Mouse (Mus musculus) midbrain, embryonic 14.5 days (tissue): Measurements from ENCODE around the gene Nars2. TPM values are rescaled to one million over a fixed set of nuclear protein-coding genes. Genes with fewer than 3 reads are reported as not detected.

Source experiments
- ATAC-seq: fragments of 200-750 bp; cut with Nextera tagmentation; 2 replicates; pipeline ENCODE4 v1.8.0; 2017; ENCODE audit warnings: moderate number of reproducible peaks, moderate library complexity; ENCODE audit not compliant: low FRiP score, low TSS enrichment
- DNase-seq: peaks from one replicate; pipeline ENCODE4 v3.0.0-alpha.2; 2015
- H3K27ac ChIP-seq: fragments of 300-500 bp; sonication (generic); replicated peaks from 2 replicates; pipeline ENCODE4 v1.5.1; 2014; ENCODE audit warnings: mild to moderate bottlenecking, low read depth, low read length, moderate library complexity
- H3K27me3 ChIP-seq: fragments of 300-500 bp; sonication (generic); 2 replicates; pipeline ENCODE4 v1.6.1; 2014; ENCODE audit warnings: low read length, control low read depth, mixed read lengths; ENCODE audit not compliant: control insufficient read depth, insufficient read depth
- H3K36me3 ChIP-seq: fragments of 300-500 bp; sonication (generic); 2 replicates; pipeline ENCODE4 v1.6.1; 2014; ENCODE audit warnings: low read length, control low read depth; ENCODE audit not compliant: control insufficient read depth, insufficient read depth
- H3K4me1 ChIP-seq: fragments of 300-500 bp; sonication (generic); 2 replicates; pipeline ENCODE4 v1.6.1; 2014; ENCODE audit warnings: mild to moderate bottlenecking, antibody characterized with exemption, low read length, control low read depth; ENCODE audit not compliant: control insufficient read depth, insufficient read depth
- H3K4me2 ChIP-seq: fragments of 300-500 bp; sonication (generic); 2 replicates; pipeline ENCODE4 v1.6.1; 2014; ENCODE audit warnings: mild to moderate bottlenecking, low read length, moderate library complexity
- H3K4me3 ChIP-seq: fragments of 300-500 bp; sonication (generic); replicated peaks from 2 replicates; pipeline ENCODE4 v1.5.1; 2014; ENCODE audit warnings: low read depth, low read length
- H3K9ac ChIP-seq: fragments of 300-500 bp; sonication (generic); replicated peaks from 2 replicates; pipeline ENCODE4 v1.6.1; 2014; ENCODE audit warnings: mild to moderate bottlenecking, low read length, moderate library complexity
- H3K9me3 ChIP-seq: fragments of 300-500 bp; sonication (generic); 2 replicates; pipeline ENCODE4 v1.6.1; 2016; ENCODE audit warnings: low read length, control low read depth, mixed read lengths; ENCODE audit not compliant: control insufficient read depth
- WGBS: fragments of 180-500 bp; shearing (Covaris S2); extraction: QIAGEN DNeasy Blood & Tissue Kit; methylation state at CpG from one replicate; pipeline ENCODE4 v1.1.7; 2014; 5-methylcytosine and 5-hydroxymethylcytosine counted together
- polyA plus RNA-seq: library from polyadenylated mRNA; unstranded; fragments of >200 nt; fragmentation: Nextera tagmentation; extraction: Ambion mirVana; gene quantifications from 2 replicates; pipeline ENCODE4 v1.2.1, GENCODE M21; 2014

Gene Nars2
- polyA plus RNA-seq: 16.5 and 18.6 TPM in 2 replicates

- ATAC-seq: peak; percentile 99
- peak; percentile 97 for DNase-seq
- H3K27me3 ChIP-seq: no peaks in the 10 kb centered on the region
Observed at GRCm38 (mm10) chr7:96951281-96952051, at the start of gene Nars2. Gene Nars2, plus strand, starts transcription at chr7:96951505.

GRCm38 (mm10) chr7:96902183-96902582 lies 49.1 kb upstream of the Nars2 start:
- WGBS: 54% methylated on average over 5 of the region's 5 CpGs
- no peak for ATAC-seq

More at GRCm38 (mm10) chr7:96951281-96952051, at the start of gene Nars2:
- peak within 1 kb of the TSS; percentile 81 for H3K27ac ChIP-seq
- peak within 1 kb of the TSS; percentile 70 for H3K4me2 ChIP-seq
- H3K4me3 ChIP-seq: peak within 1 kb of the TSS; percentile 80
- H3K9me3 ChIP-seq: no peaks in the 10 kb centered on the region
- WGBS: under 1% methylated on average over 62 of the region's 62 CpGs
- H3K4me1 ChIP-seq: peaks cover 8% of the 10 kb centered on the region
- H3K36me3 ChIP-seq: no peaks in the 10 kb centered on the region
- H3K9ac ChIP-seq: peak within 1 kb of the TSS; percentile 74

DNA sequence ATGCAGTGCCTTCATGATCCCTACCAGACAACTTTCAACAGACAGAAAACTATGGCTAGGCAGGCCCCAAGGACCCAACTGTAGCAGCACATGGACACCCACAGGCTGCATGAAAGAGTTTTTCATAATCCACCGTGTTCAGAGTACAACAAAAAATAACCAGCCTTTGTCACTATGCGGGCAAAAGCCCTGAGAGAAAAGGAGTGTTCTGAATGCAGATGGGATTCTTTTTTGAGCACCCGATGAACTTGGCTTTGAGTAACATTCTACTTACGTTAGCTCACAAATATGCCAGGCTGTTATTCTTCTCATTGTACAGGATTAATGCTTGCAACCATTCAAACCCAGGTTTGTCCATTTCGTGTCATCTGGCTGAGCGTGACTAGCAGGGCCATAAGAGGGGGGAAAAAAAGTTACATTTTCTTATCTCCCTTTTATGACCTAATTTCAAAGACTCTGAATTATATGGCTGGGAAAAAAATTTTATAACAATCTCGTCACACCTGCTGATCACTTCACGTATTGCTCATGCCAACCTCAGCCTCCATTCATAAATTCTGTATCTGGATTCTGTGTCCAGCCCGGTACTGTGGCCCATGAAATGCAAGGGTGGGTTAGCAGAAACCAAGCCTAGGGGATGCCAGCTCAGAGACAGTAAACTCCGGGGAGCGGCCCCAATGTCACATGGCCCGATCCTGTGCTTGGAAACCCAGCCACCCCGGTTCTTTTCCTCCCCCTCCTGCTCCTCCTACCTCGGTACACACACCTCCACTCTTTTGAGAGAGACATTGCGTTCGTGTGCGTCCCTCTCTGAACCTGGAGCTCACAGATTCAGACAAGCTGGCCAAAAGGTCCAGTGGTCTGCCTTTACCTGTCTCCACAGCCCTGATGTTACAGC lies 48.0 kb upstream of the Nars2 start:
- Histone ChIP-seq H3K36me3 (peaks cover 7% of the 10 kb centered on the region), H3K4me3 (no peak overlapping the region), H3K4me1 (peaks cover 44% of the 10 kb centered on the region), H3K4me2 (no peak overlapping the region), H3K27me3 (peaks cover 3% of the 10 kb centered on the region; the same call in 1 of the 2 replicates), H3K9ac (no peak overlapping the region), H3K9me3 (no peaks in the 10 kb centered on the region), H3K27ac (0 out of 2 replicates have a peak overlapping the region, but pooled peaks have one; percentile 15)
- DNase-seq (no peak), ATAC-seq (no peak)
- 64% methylated on average over 17 of the region's 17 CpGs for WGBS

More at GRCm38 (mm10) chr7:96902183-96902582, 49.1 kb upstream of the Nars2 start:
- Histone ChIP-seq H3K27ac (no peak overlapping the region), H3K9ac (no peak overlapping the region), H3K36me3 (peaks cover 7% of the 10 kb centered on the region), H3K4me1 (peaks cover 46% of the 10 kb centered on the region), H3K4me3 (no peak overlapping the region), H3K27me3 (peaks cover 3% of the 10 kb centered on the region; the same call in 1 of the 2 replicates), H3K4me2 (no peak overlapping the region), H3K9me3 (no peaks in the 10 kb centered on the region)
- peak; percentile 65 for DNase-seq

DNA sequence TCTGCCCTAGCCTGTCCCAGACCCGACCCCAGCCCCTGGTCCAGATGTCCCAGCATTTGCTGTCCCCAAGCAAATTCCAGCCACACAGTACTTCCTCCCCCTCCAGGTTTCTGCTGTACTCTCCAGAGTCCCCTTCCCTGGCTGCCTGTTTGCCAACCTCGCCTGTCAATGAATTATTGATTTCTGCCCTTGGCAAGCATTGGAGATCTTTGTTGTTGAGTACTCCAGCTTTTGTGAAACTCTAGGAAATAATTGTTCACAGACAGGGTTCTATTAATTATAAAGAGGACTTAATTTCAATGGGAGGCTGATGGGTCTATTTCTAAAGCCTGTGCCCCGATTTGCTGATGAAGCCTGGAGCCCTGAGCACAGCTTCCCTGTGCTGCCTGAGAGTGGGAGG lies 46.9 kb upstream of the Nars2 start:
- Histone ChIP-seq H3K4me3 (no peak overlapping the region), H3K27me3 (peaks cover 3% of the 10 kb centered on the region; the same call in 1 of the 2 replicates), H3K9me3 (no peaks in the 10 kb centered on the region), H3K4me2 (no peak overlapping the region), H3K36me3 (peaks cover 7% of the 10 kb centered on the region), H3K9ac (no peak overlapping the region), H3K4me1 (peaks cover 34% of the 10 kb centered on the region), H3K27ac (no peak overlapping the region)
- DNase-seq (peak; percentile 55), ATAC-seq (no peak)
- WGBS: 49% methylated on average over 3 of the region's 3 CpGs

- Histone ChIP-seq H3K4me1 (peaks cover 31% of the 10 kb centered on the region), H3K9ac (no peak overlapping the region), H3K4me3 (no peak overlapping the region), H3K9me3 (no peaks in the 10 kb centered on the region), H3K36me3 (peaks cover 4% of the 10 kb centered on the region), H3K27me3 (peaks cover 3% of the 10 kb centered on the region; the same call in 1 of the 2 replicates), H3K27ac (no peak overlapping the region), H3K4me2 (no peak overlapping the region)
- DNase-seq (no peak), ATAC-seq (no peak)
- WGBS: 82% methylated on average over 1 of the region's 1 CpGs
Observed at GRCm38 (mm10) chr7:96904936-96905335, 46.4 kb upstream of the Nars2 start.

DNA sequence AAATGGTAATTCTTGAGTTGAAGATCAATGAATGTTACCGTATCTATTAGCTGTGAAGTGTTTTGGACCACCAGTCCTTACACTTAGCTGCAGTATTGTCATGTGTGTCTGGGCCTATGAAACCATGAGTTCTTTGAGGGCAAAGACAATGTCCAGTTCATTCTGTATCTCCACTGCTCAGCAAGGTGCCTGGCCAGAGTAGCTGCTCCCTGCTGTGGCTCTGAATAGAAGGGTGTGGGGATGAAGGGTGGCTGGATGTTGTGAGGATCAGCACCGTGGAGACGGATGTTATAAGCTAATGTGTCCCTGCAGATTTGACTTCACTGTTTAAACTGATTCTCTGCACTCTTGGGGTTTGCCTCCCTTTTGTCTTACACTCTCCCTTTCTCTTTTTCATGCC lies 45.9 kb upstream of the Nars2 start:
- H3K4me3 ChIP-seq: no peak overlapping the region
- no peak overlapping the region for H3K4me2 ChIP-seq
- peaks cover 3% of the 10 kb centered on the region; the same call in 1 of the 2 replicates for H3K27me3 ChIP-seq
- no peak overlapping the region for H3K27ac ChIP-seq
- H3K9me3 ChIP-seq: no peaks in the 10 kb centered on the region
- peaks cover 31% of the 10 kb centered on the region for H3K4me1 ChIP-seq
- H3K36me3 ChIP-seq: peaks cover 4% of the 10 kb centered on the region
- no peak for ATAC-seq
- no peak for DNase-seq
- H3K9ac ChIP-seq: no peak overlapping the region
- 40% methylated on average over 3 of the region's 3 CpGs for WGBS

GRCm38 (mm10) chr7:96906216-96906615 lies 45.1 kb upstream of the Nars2 start:
- peaks cover 28% of the 10 kb centered on the region for H3K4me1 ChIP-seq
- no peak overlapping the region for H3K4me3 ChIP-seq
- no peak overlapping the region for H3K9ac ChIP-seq
- no peaks in the 10 kb centered on the region for H3K9me3 ChIP-seq
- WGBS: 85% methylated on average over 20 of the region's 20 CpGs
- H3K27ac ChIP-seq: no peak overlapping the region
- H3K36me3 ChIP-seq: peaks cover 4% of the 10 kb centered on the region
- H3K4me2 ChIP-seq: no peak overlapping the region
- H3K27me3 ChIP-seq: peaks cover 3% of the 10 kb centered on the region; the same call in 1 of the 2 replicates
- DNase-seq: no peak
- no peak for ATAC-seq

GRCm38 (mm10) chr7:96907971-96908680 lies 43.2 kb upstream of the Nars2 start:
- peaks cover 23% of the 10 kb centered on the region for H3K4me1 ChIP-seq
- no peak for DNase-seq
- 52% methylated on average over 16 of the region's 16 CpGs for WGBS
- H3K27me3 ChIP-seq: peaks cover 3% of the 10 kb centered on the region; the same call in 1 of the 2 replicates
- H3K4me2 ChIP-seq: no peak overlapping the region
- peaks cover 4% of the 10 kb centered on the region for H3K36me3 ChIP-seq
- ATAC-seq: no peak
- H3K27ac ChIP-seq: no peak overlapping the region
- no peaks in the 10 kb centered on the region for H3K9me3 ChIP-seq
- no peak overlapping the region for H3K4me3 ChIP-seq
- no peak overlapping the region for H3K9ac ChIP-seq
